Mouse (Mus musculus): ENCODE results near the gene Cyp2d11.
"Not testable (repeated sequence)": the region's sequence is repeated elsewhere in the genome, so short reads cannot be mapped to it uniquely, and the experiment has no call there.

Gene Cyp2d11

DNA sequence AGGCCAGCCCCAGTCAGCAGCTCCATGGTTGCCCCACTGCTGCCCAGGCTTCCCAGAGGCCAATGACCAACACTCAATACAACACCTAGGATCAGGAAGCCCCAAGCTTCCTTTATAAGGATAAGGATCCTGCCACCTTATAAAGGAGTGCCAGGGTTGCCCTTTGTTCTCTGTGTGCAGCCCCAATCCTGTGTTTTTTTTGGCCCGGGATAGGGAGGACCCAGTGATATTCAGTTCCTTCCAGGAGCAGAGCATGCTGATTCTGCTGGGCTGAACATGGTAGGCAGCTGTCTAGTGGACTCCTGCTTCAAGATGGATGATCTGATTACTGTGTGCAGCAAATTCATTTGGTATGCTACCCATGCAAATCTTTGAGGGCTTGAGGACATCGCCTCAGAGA, at the start of gene Cyp2d11:
Gene Cyp2d11 (minus strand): TSS at position 101 of the 400 bp plus-strand sequence.
- ATAC-seq (ENCODE audit: insufficient number of reproducible peaks, low FRiP score, low TSS enrichment) = not testable (repeated sequence)

DNA sequence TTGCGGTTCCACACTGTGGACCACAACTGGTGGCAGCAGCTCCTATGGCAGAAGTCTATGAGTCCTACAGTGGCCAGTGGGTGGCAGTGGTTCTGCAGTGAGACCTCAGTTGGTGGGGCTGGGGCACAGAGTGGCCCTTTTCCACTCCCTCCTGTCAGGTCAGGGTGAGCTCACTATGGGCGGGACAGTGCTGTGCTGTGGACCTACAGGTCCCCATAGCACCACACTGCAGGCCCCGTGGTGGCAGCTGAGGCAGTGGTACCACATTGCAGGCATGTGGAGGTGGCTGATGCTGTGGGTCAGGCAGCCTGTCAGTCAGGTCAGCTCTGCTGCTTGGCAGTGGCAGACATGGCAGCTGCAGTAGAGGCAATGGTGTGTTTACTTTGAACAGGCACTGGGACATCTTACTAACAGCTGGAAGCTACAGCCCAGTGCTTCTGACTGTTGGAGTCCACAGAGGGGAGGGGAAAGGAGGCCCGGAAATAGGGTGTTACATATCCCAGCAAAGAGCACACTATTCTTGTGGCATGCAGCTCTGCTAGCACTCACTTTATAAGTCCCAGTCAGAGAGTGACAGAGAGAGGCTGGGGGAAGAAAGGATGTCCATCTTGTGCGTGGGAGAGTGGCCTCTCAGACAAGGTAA, 44.3 kb upstream of the Cyp2d11 start:
- ATAC-seq (ENCODE audit: insufficient number of reproducible peaks, low FRiP score, low TSS enrichment) = no peak

DNA sequence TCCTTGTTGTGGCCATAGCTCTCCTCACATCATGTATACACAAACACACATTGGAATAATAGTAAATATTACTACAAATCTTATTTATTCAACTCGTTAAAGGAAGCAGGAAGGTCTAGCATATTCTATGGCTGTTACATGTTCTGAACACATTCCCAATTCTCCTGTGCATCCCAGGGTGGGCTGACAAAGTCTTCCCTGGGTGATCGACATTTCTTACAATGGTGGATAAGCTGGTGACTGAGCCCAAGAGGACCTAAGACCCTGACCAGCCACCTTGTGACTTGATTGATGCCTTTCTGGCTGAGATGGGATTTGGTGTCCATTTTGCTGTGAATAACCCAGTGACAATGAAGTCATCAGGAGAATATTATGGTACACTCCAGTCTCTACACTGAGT, 41.8 kb upstream of the Cyp2d11 start:
- no peak for ATAC-seq (ENCODE audit: insufficient number of reproducible peaks, low FRiP score, low TSS enrichment)

DNA sequence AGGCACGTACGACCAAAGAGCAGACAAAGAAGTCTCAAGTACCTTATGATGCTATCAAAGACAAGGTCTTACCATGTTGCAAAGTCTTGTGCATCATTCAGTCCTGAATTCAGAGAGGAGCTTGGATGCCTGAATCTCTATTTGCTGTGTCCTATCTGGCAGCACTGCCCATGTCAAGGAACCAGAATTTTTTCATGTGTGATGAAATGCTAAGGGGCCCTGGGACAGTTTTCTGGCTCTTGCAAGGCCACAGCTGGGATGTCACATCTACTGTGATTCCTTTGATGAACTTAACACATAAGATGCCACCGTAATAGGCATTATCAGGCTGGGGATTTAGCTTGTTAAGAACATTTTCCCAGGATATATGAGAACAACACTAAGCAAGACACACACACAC, 41.2 kb upstream of the Cyp2d11 start:
- ATAC-seq (ENCODE audit: insufficient number of reproducible peaks, low FRiP score, low TSS enrichment) = no peak

DNA sequence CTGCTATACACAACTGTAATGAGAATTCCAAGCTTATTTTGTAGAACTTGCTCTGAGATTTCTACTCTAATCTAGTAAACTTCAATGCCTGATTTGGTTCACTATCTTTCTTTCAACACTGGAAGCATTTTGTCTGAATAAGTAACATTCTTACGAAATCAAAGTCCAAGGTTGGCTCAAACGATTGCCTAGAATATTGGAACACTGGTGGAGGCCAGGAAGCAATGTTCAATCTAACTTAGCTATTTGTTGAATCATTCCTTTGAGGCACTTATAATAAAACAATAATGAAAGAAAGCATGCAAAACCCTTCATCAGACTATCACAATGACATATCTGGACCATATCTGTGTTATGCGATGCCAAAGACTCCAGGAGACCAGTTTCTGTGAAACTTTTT, 40.7 kb upstream of the Cyp2d11 start:
- no peak for ATAC-seq (ENCODE audit: insufficient number of reproducible peaks, low FRiP score, low TSS enrichment)

DNA sequence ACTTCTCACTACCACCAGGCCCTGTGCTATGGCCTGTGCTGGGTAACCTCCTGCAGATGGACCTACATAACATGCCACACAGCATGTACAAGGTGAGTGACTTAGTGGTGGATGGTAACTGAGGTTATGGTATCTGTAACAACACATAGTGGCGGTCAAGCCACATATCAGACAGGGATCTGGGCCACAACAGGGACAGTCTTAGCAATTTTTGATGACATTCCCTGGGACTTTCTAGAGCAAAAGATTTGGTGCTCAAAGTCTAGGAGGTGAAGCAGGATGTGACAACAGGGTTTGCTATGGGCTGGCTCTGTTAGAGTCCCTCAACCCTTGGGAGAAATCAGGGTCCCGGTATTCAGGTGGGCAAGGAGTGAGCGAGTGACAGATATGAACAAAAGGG, 39.8 kb upstream of the Cyp2d11 start:
- no peak for ATAC-seq (ENCODE audit: insufficient number of reproducible peaks, low FRiP score, low TSS enrichment)

DNA sequence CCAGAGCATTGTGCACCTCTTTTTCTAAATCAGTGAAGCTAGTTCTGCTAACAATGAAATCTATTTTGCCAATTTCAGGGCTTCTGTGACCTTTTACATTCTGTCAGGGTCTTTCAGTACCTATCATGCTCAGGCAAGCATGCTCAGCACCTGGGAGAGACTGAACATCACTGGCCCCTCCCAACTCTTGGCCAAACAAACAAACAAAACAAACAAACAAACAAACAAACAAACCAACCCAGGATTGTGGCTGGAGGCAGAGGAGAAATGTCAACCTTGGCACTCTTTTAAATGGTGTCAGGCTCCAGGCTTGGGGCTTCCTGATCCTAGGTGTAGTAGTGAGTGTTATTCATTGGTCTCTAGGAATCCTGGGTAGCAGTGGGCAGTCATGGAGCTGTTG, 39.3 kb upstream of the Cyp2d11 start, which contains the start of gene Cyp2d9:
Gene Cyp2d9 (plus strand): TSS at position 301 of the 400 bp plus-strand sequence.
- ATAC-seq (ENCODE audit: insufficient number of reproducible peaks, low FRiP score, low TSS enrichment) = no peak

DNA sequence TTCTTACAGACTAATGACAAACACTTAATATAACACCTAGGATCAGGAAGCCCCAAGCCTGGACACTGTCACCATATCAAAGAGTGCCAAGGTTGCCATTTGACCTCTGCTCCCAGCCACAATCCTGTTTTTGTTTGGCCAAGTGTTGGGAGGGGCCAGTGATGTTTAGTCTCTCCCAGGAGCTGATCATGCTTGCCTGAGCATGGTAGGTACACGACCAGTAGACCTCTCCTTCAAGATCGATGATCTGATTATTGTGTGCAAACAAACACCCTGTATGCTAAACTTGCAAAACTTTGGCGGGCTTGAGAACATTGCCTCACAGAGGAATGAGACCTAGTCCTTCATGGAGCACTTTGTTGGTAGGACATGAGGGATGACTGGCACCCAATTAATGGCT, 29.6 kb upstream of the Cyp2d11 start:
- ATAC-seq (ENCODE audit: insufficient number of reproducible peaks, low FRiP score, low TSS enrichment) = no peak

DNA sequence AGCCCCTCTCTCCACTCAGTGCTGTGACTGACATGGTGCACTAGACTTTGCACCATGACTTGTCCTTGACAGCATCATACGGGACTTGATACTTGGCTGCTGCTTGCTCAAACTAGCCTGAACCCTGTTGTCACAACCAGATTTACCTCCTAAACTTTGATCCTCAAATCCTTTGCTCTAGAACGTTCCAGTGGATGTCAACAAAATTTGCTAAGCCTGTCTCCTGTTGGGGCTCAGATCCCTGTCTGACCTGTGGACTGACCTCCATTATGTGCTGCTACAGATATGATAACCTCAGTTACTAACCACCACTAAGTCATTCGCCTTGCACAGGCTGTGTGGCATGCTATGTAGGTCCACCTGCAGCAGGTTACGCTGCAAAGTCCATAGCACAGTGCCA, 29.1 kb upstream of the Cyp2d11 start:
- no peak for ATAC-seq (ENCODE audit: insufficient number of reproducible peaks, low FRiP score, low TSS enrichment)

DNA sequence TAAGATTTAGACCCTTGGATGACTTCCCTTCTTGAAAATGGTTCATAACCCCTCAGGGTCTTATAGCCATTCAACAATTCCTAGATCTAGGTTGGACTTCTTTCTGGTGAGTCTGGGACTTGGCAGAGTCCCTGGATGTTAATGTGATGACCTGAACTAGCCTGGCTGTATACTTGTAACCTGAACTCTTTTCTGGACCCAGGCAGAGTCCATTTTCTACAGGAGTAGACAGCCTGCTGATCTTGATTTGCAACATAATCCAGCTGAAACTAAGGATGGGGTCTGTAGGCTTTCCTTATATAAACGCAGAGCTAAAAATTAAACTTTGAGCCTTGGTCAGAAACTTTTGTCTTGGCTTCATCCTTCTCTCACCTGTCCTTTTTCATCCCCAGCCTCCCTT, 24.8 kb upstream of the Cyp2d11 start:
- no peak for ATAC-seq (ENCODE audit: insufficient number of reproducible peaks, low FRiP score, low TSS enrichment)

DNA sequence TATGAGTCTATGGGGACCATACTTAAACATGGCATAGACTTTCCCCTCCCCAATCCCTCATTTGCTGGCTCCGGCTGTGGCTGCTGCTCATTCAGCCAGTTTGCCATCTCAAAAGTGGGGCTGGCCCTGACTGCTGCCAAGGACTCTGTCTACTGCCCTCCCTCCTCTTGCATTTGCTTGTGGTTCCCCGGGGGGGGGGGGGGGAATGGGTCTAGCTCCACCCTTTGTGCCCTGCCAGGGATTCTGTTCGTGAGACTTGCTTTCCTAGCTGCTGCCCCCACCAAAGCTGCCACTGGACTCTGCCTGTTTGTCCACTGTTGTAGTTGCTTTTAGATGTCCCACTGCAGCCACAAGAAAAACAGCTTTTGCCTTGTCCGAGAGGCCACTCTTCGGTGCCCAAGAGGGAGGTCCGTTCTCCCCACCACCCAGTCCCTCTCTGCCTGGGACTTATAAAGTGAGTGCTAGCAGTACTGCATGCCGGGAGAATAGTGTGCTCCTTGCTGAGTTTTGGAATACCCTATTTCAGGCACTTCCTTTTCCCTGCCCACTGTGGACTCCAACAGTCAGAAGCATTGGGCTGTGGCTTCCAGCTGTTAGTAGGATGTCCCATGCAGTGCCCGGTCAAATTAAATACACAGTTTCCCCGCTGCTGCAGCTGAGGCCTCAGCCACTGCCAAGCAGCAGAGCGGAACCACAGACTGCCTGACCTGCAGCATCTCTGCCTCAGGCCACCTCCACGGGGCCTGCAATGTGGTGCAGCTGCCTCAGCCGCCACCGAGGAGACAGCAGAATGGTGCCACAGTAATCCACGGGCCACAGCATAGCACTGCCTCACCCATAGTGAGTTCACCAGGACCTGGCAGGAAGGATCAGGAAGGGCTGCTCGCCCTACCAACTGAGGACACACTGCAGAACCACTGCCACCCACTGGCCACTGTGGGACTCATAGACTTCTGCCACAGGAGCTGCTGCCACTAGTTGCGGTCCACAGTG, 23.3 kb upstream of the Cyp2d11 start:
- ATAC-seq (ENCODE audit: insufficient number of reproducible peaks, low FRiP score, low TSS enrichment) = peak; percentile 99

DNA sequence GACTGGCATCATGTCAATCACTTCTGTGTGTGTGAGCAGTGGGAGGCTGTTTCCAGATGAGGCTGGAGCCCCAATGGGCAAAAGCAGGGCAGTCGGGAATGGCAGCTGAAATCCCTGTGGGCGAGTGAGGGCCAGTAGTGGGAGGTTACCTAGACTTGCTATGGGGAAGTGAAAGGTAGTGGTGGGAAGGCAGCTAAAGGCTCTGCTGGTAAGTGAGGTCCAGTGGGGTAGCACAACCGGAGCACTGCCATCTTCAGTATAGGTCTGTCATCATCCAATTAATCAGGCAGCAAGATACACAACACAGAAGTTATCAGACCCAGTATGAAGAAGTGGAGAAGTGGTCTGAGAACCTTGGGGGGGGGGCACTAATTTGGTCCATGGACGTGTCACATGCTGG, 13.7 kb upstream of the Cyp2d11 start:
- ATAC-seq (ENCODE audit: insufficient number of reproducible peaks, low FRiP score, low TSS enrichment) = no peak

DNA sequence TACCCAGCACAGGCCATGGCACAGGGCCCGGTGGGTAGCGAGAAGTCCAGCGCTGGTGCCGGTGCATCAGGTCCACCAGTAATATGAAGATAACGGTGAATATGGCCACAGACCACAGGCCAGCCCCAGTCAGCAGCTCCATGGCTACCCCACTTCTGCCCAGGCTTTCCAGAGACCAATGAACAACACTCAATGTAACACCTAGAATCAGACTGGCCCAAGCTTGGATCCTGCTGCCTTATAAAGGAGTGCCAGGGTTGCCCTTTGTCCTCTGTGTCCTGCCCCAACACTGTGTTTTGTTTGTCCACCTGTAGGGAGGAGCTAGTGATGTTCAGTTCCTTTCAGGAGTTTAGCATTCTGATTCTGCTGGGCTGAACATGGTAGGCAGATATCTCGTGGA, 13.2 kb upstream of the Cyp2d11 start, which contains the start of gene Cyp2d10:
Gene Cyp2d10 (minus strand): TSS at position 215 of the 400 bp plus-strand sequence.
- ATAC-seq (ENCODE audit: insufficient number of reproducible peaks, low FRiP score, low TSS enrichment) = no peak

DNA sequence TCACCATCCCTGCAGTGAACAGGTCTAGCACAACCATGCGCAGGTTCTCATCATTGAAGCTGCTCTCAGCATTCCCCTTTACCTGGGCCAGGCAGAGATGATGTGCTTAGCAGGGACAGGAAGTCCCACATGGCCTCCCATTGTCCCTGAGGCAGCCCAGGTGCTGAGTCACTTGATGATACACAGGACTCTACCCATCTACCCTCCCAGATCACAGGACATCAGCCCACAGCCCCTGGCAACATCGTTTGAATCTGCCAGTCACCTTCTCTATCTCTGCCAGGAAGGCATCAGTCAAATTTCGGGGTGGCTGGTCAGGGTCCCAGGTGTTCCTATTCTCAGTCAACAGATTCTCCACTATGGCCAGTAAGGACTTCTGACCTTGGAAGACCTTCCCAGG, 10.3 kb upstream of the Cyp2d11 start:
- ATAC-seq (ENCODE audit: insufficient number of reproducible peaks, low FRiP score, low TSS enrichment) = no peak

DNA sequence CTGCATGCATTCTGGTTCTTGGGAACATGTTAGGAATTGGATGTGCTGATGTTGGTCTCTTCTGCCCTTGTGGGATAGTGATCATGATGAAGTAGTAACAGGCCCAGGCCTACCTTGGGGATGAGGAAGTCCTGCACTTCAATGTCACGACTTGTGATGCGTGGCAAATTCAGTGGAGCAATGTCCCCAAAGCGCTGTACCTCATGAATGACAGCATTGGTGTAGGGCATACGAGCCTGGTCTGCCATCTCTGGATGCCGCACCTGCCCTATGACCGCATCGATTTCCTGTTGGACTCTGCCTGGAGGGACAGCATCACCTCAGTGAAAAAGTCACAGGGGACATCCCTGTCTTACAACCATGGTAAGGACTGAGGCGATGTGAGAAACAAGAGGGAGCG, 9.8 kb upstream of the Cyp2d11 start:
- no peak for ATAC-seq (ENCODE audit: insufficient number of reproducible peaks, low FRiP score, low TSS enrichment)

DNA sequence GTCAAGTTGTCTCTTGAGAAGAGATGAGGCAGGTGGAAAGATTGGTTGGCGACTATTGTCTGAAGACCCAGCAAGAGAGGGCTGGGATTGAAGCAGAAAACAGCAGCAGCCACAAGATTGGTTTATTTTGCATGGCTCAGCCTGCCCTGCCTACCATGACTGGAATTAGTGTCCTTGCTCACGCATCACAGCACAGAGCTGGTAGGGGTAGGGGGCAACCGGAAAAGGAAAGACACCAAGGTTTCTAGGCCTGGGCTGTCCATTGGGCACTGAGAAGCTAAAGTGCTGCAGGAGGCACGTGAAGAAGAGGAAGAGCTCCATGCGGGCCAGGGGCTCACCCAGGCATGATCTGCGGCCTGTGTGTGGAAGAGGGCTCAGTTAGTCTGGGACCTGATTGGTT, 8.9 kb upstream of the Cyp2d11 start:
- ATAC-seq (ENCODE audit: insufficient number of reproducible peaks, low FRiP score, low TSS enrichment) = no peak

DNA sequence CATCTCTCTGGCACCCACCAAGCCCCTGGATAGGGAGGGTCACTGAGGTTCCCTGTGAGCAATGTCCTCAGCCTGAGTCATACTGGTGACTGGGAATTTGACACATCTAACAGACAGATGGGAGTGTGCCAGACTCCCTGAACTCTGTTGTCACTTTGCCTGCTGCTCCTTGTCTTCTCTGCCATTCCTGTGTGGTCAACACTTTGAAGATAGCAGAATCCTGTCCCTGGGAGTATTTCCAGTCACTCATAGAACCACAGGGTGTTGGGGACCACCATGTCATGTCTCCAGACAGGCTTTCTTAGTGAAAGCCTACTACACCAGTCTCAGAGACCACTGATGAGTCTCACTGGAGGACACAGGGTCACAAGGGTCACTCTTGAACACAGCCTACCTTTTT, 8.3 kb upstream of the Cyp2d11 start:
- ATAC-seq (ENCODE audit: insufficient number of reproducible peaks, low FRiP score, low TSS enrichment) = no peak

DNA sequence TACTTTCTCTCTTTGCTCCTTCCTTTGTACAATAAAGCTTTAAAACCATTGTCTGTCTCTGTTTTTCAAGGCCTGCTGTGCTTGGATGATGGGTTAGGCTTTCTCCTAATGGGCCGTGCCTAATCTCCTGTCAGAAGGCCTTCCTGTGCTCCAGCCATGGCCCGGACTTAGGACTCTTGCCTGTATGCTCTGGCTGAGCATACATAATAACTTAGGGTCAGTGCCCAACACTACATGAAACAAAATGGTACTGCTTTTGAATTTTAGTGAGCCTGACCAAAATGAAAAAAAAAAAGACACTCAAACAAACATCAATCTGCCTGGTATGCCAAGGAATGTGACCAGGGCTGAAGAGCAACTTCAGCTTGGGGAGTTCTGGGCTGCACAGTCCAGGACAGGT, 7.7 kb upstream of the Cyp2d11 start:
- no peak for ATAC-seq (ENCODE audit: insufficient number of reproducible peaks, low FRiP score, low TSS enrichment)

DNA sequence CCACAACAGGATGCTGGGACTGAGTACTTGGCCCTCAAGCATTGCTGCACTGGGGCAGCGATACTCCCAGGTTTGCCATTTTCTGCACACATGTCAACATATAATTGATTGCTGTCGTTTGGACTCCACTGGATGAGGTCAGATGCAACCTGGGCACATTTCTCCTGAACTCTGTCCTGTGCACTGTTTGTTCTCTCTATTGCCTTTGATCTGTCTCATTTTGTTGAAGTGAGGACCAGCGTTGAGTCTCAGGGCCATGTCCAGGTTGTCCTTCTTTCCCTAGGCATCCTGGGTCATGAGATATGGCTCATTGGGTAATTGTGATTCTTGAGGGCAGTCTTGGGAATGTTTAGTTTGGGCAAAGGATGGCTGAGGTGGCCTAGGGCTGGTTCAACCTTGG, 2.1 kb upstream of the Cyp2d11 start:
- ATAC-seq (ENCODE audit: insufficient number of reproducible peaks, low FRiP score, low TSS enrichment) = not testable (repeated sequence)

DNA sequence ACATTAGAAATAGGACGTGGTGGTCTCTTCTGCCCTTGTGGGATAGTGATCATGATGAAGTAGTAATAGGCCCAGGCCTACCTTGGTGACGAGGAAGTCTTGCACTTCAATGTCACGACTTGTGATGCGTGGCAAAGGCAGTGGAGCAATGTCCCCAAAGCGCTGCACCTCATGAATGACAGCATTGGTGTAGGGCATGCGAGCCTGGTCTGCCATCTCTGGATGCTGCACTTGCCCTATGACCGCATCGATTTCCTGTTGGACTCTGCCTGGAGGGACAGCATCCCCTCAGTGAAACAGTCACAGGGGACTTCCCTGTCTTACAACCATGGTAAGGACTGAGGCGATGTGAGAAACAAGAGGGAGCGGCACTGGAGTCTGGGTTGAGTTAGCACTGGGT, 3.9 kb downstream of the Cyp2d11 start:
- ATAC-seq (ENCODE audit: insufficient number of reproducible peaks, low FRiP score, low TSS enrichment) = not testable (repeated sequence)

DNA sequence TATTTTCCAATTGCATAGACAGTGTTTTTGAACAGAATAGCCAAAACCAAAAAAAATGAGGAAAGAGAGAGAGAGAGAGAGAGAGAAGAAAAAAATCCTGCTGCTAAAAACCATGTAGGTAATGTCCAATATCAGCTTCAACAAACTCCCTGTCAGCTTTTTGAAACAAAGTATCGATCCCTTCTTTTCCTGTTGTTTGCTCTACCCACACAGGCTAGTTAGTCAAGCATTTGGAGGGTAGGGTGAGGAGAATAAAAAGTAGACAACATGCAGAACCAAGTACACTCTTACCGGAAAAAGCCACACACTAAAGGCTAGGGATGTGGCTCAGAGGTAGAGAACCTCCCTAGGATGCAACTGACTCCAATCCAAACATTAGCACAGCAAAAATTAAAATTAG, 8.1 kb downstream of the Cyp2d11 start:
- no peak for ATAC-seq (ENCODE audit: insufficient number of reproducible peaks, low FRiP score, low TSS enrichment)

DNA sequence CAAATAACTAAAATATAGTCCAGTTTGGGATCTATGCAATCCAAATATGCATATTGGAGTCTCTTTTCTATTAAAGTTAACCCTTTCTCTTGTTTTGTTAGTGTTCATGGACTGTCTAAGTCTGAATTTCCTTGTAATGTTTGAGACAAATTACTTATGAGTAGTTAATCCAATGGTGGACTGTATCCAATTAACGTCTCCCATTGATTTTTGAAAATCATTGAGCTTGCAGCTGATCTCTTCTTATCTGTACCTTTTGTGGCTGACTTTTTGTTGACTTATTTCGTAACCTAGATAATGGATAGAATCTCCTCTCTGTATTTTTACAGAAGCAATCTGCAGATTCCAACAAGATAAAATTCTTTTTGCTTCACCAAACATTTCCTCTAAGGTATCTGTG, 11.4 kb downstream of the Cyp2d11 start:
- ATAC-seq (ENCODE audit: insufficient number of reproducible peaks, low FRiP score, low TSS enrichment) = no peak

Measured in cerebellum, adult (tissue).